Mouse (Mus musculus) stomach, embryonic 16.5 days (tissue): ENCODE measurements at regions not wholly inside any gene's neighbourhood (a gene's known extent, or its start where the extent isn't known, plus 50 kb on each side); places are given as distances from the start of the nearest gene placed in this dataset.

Source experiments
- ATAC-seq: fragments of 200-750 bp; cut with Nextera tagmentation; 2 replicates; pipeline ENCODE4 v1.8.0; 2017; ENCODE audit warnings: moderate number of reproducible peaks, moderate TSS enrichment; ENCODE audit not compliant: insufficient read depth, low FRiP score
- H3K27ac ChIP-seq: fragments of 300-500 bp; sonication (generic); 2 replicates; pipeline ENCODE4 v1.5.1; 2014; ENCODE audit warnings: low read length
- H3K27me3 ChIP-seq: fragments of 300-500 bp; sonication (generic); 2 replicates; pipeline ENCODE4 v1.6.1; 2014; ENCODE audit warnings: low read length, control low read depth, mixed read lengths; ENCODE audit not compliant: control insufficient read depth, insufficient read depth
- H3K36me3 ChIP-seq: fragments of 300-500 bp; sonication (generic); 2 replicates; pipeline ENCODE4 v1.6.1; 2014; ENCODE audit warnings: low read length; ENCODE audit not compliant: control insufficient read depth, insufficient read depth
- H3K4me1 ChIP-seq: fragments of 300-500 bp; sonication (generic); 2 replicates; pipeline ENCODE4 v1.6.1; 2014; ENCODE audit warnings: low read length, control low read depth, mixed read lengths; ENCODE audit not compliant: control insufficient read depth, insufficient read depth
- H3K4me2 ChIP-seq: fragments of 300-500 bp; sonication (generic); 2 replicates; pipeline ENCODE4 v1.6.1; 2014; ENCODE audit warnings: low read depth, low read length, mixed read lengths
- H3K4me3 ChIP-seq: fragments of 300-500 bp; sonication (generic); replicated peaks from 2 replicates; pipeline ENCODE4 v1.5.1; 2014; ENCODE audit warnings: mild to moderate bottlenecking, low read length
- H3K9ac ChIP-seq: fragments of 300-500 bp; sonication (generic); 2 replicates; pipeline ENCODE4 v1.6.1; 2014; ENCODE audit warnings: low read length
- H3K9me3 ChIP-seq: fragments of 300-500 bp; sonication (generic); replicated peaks from 2 replicates; pipeline ENCODE4 v1.6.1; 2016; ENCODE audit warnings: low read length, control low read depth; ENCODE audit not compliant: control insufficient read depth
- WGBS: fragments of 180-500 bp; shearing (Covaris S2); extraction: QIAGEN DNeasy Blood & Tissue Kit; methylation state at CpG from one replicate; pipeline ENCODE4 v1.1.7; 2014; 5-methylcytosine and 5-hydroxymethylcytosine counted together

DNA sequence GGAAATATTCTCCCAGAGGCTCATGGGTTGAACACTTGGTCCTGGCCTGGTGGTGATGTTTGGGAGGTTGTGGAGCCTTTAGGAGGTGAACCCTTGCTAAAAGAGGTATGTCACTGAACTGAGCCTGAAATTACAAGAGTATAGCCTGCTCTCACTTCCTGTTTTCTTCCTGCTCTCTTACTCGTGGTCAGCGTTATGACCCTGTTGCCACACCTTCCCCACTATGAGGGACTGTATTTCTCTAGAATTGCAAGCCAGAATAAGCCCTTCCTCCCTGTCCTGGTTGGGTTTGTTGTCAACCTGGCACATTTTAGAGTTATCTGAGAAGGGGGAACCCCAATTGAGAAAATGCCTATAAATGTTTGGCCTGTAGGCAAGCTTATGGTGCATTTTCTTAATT, 674.1 kb downstream of the Epm2a start:
- no peak overlapping the region for H3K4me3 ChIP-seq
- no peak for ATAC-seq
- no peaks in the 10 kb centered on the region for H3K4me1 ChIP-seq
- H3K9ac ChIP-seq: no peak overlapping the region
- H3K4me2 ChIP-seq: no peak overlapping the region
- H3K27me3 ChIP-seq: no peaks in the 10 kb centered on the region
- H3K27ac ChIP-seq: no peak overlapping the region
- WGBS: 65% methylated on average over 2 of the region's 2 CpGs
- H3K36me3 ChIP-seq: no peaks in the 10 kb centered on the region
- H3K9me3 ChIP-seq: no peaks in the 10 kb centered on the region

- no peak overlapping the region for H3K27ac ChIP-seq
- H3K9ac ChIP-seq: no peak overlapping the region
- WGBS: 31% methylated on average over 5 of the region's 5 CpGs
- H3K4me2 ChIP-seq: no peak overlapping the region
- H3K9me3 ChIP-seq: no peaks in the 10 kb centered on the region
- no peaks in the 10 kb centered on the region for H3K36me3 ChIP-seq
- no peaks in the 10 kb centered on the region for H3K27me3 ChIP-seq
- ATAC-seq: no peak
- H3K4me3 ChIP-seq: no peak overlapping the region
- no peaks in the 10 kb centered on the region for H3K4me1 ChIP-seq
Measured at GRCm38 (mm10) chr10:12018281-12018680, 675.1 kb downstream of the Epm2a start.

GRCm38 (mm10) chr10:12019159-12019779, 676.1 kb downstream of the Epm2a start:
- no peak overlapping the region for H3K4me2 ChIP-seq
- H3K4me1 ChIP-seq: no peaks in the 10 kb centered on the region
- H3K36me3 ChIP-seq: no peaks in the 10 kb centered on the region
- H3K27ac ChIP-seq: no peak overlapping the region
- no peak overlapping the region for H3K4me3 ChIP-seq
- no peaks in the 10 kb centered on the region for H3K27me3 ChIP-seq
- WGBS: 65% methylated on average over 14 of the region's 14 CpGs
- no peak overlapping the region for H3K9ac ChIP-seq
- no peaks in the 10 kb centered on the region for H3K9me3 ChIP-seq
- no peak for ATAC-seq

GRCm38 (mm10) chr10:12020576-12020975, 677.4 kb downstream of the Epm2a start:
- 87% methylated on average over 4 of the region's 4 CpGs for WGBS
- no peaks in the 10 kb centered on the region for H3K9me3 ChIP-seq

GRCm38 (mm10) chr10:12035159-12035558, 692.0 kb downstream of the Epm2a start:
- no peaks in the 10 kb centered on the region for H3K36me3 ChIP-seq
- no peak overlapping the region for H3K4me2 ChIP-seq
- no peaks in the 10 kb centered on the region for H3K4me1 ChIP-seq
- no peaks in the 10 kb centered on the region for H3K27me3 ChIP-seq
- no peak for ATAC-seq
- H3K4me3 ChIP-seq: no peak overlapping the region
- 35% methylated on average over 1 of the region's 1 CpGs for WGBS
- H3K27ac ChIP-seq: no peak overlapping the region
- no peak overlapping the region for H3K9ac ChIP-seq
- H3K9me3 ChIP-seq: no peaks in the 10 kb centered on the region

More at GRCm38 (mm10) chr10:12020576-12020975, 677.4 kb downstream of the Epm2a start:
- Histone ChIP-seq H3K36me3 (no peaks in the 10 kb centered on the region), H3K4me1 (no peaks in the 10 kb centered on the region), H3K9ac (no peak overlapping the region), H3K4me2 (no peak overlapping the region), H3K4me3 (no peak overlapping the region), H3K27ac (no peak overlapping the region), H3K27me3 (no peaks in the 10 kb centered on the region)
- no peak for ATAC-seq

DNA sequence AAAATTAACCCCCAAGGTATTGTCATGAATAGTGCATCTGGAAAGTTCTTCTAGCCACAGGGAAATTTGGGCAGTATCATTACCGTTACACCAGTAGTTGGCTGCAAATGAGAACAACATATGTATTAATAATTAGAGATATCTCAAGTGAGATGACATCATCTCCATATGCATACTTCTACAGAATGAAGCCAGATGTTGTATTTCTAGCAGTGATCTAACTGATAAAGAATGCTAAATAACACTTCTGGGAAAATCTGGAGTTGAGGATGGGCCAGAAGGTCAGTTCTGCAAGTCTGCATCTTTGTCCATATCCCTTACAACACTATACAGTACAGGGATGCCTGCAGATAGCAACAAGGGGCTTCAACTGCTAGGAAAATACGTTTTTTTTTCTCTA, 702.7 kb downstream of the Epm2a start:
- Histone ChIP-seq H3K27ac (no peak overlapping the region), H3K4me3 (no peak overlapping the region), H3K36me3 (no peaks in the 10 kb centered on the region), H3K4me2 (no peak overlapping the region), H3K9ac (no peak overlapping the region), H3K27me3 (no peaks in the 10 kb centered on the region), H3K9me3 (no peaks in the 10 kb centered on the region), H3K4me1 (no peaks in the 10 kb centered on the region)
- no peak for ATAC-seq
- 56% methylated on average over 2 of the region's 2 CpGs for WGBS

GRCm38 (mm10) chr10:12059728-12060127, 716.5 kb downstream of the Epm2a start:
- no peak overlapping the region for H3K9ac ChIP-seq
- H3K9me3 ChIP-seq: no peaks in the 10 kb centered on the region
- H3K27me3 ChIP-seq: no peaks in the 10 kb centered on the region
- ATAC-seq: no peak
- no peak overlapping the region for H3K4me2 ChIP-seq
- H3K4me3 ChIP-seq: no peak overlapping the region
- H3K27ac ChIP-seq: no peak overlapping the region
- no peaks in the 10 kb centered on the region for H3K36me3 ChIP-seq
- H3K4me1 ChIP-seq: no peaks in the 10 kb centered on the region
- WGBS: 78% methylated on average over 1 of the region's 1 CpGs

DNA sequence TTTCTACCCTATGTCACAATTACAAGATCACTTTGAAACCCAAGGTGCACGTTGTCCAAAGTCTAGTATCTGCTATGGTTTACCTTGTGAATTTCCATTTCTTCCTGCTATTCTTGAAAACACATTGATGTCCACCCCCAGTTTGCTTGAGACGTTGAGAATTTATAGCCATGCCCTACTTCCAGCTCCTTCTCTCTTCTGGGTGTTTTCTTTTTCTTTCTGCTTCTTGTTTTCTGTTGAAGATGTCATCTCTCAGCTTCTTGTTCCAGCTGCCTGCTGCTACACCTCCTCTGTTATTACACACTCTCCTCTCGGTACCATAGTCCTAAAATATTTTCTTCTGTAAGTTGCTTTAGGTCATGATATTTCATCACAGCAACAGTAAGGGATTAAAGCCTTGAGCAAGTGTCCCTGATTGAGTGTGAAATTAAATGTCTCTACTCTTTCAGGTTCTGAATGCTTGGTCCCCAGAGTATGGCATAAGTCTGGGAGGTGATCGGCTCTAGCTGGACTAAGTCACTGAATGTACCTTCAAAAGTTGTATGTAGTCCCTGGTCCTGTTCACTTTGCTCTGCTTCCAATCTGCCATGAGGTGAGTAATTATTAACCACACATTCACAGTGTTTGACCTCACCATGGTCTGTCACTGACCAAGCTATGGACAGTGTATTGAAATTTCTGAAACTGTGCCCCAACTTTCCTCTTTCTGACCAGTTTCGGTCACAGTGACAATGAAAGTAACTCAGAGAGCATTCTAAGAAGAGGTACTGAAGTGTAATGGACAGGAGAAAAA, 718.1 kb downstream of the Epm2a start:
- H3K9ac ChIP-seq: no peak overlapping the region
- H3K27ac ChIP-seq: no peak overlapping the region
- no peak for ATAC-seq
- H3K4me3 ChIP-seq: no peak overlapping the region
- no peaks in the 10 kb centered on the region for H3K36me3 ChIP-seq
- 83% methylated on average over 5 of the region's 5 CpGs for WGBS
- H3K27me3 ChIP-seq: no peaks in the 10 kb centered on the region
- H3K4me1 ChIP-seq: no peaks in the 10 kb centered on the region
- H3K4me2 ChIP-seq: no peak overlapping the region
- no peaks in the 10 kb centered on the region for H3K9me3 ChIP-seq

DNA sequence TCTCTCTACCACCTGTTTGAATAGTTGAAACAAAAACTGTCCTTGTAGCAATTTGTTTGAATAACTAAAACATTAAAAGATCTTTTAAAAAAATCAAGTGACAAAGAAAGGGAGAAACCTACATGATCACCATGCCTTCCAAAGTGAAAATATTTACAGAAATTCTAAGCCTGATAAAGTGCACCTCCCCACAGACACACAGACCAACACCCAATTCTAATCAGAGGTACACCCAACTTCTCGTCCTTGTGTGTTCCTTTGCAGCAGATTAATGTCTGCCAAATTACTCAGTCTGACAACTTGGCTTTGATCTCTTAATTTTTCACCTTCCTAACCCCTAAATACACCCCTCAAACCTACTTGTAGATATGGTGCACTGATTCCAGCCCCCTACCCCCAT, 719.1 kb downstream of the Epm2a start:
- no peaks in the 10 kb centered on the region for H3K4me1 ChIP-seq
- no peaks in the 10 kb centered on the region for H3K36me3 ChIP-seq
- peak; percentile 53; the same call in 1 of the 2 replicates for ATAC-seq
- no peak overlapping the region for H3K9ac ChIP-seq
- no peak overlapping the region for H3K4me2 ChIP-seq
- H3K9me3 ChIP-seq: no peaks in the 10 kb centered on the region
- H3K4me3 ChIP-seq: no peak overlapping the region
- H3K27ac ChIP-seq: no peak overlapping the region
- 7% methylated on average over 1 of the region's 1 CpGs for WGBS
- H3K27me3 ChIP-seq: no peaks in the 10 kb centered on the region
